Mouse (Mus musculus) lung, adult 2 months (tissue): ENCODE data around the gene Krba1.

ENCODE experiments used
- CTCF ChIP-seq: fragments of 200-500 bp; IDR thresholded peaks from 2 replicates; pipeline ENCODE4 v1.5.1; 2011; ENCODE audit warnings: mild to moderate bottlenecking, low read length, control low read depth; ENCODE audit not compliant: insufficient read depth
- POLR2A ChIP-seq: fragments of 200-500 bp; IDR thresholded peaks from 2 replicates; pipeline ENCODE4 v1.6.1; 2011; ENCODE audit warnings: low read depth, mild to moderate bottlenecking, control low read depth, low read length, borderline replicate concordance; ENCODE audit errors: extremely low read depth

DNA sequence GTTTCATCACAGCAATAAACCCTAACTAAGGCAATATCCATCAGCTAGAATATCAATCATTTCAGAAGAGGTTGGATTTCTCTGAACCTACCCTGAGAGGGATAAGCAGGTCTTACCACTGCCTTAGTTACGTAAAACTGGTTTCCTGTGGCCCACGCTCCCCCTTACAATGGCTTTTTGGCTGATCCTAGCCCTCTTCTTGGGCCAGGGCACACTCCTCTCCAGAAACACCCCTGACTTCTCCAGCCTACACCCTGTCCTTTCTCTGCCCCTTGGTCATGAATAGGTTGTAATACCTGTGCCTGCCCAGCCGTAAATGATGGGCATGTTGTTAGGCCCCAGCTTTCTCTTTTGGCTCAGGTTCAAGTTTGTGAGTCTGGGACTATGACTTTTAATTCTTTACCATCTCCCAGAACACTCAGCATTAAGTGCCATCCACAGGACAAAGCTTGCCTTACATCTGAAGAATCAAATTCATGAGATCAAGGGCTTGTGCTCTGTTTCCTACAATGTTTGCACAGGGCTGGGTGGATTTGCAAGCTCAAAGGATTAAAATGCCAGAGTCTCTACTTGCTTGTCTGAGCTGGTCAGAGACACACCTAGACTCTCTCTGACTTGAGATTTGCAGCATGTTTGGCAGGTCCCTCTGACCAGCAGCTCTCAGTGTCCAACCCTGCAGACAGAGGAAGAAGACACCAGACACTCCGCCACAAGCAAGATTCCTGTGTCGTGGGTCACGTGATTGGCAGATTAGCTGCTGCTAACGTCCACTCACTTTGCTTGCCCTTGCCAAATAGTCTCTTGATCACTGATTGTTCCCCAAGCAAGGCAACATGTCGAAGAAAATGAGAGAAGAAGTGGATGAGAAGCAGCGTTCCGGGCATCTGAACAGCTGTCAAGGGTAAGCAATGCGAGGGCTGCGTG, 37.8 kb downstream of the Krba1 start:
- TF ChIP-seq POLR2A (no peak), CTCF (no peak)
